Mouse (Mus musculus): Measurements from ENCODE around the gene Gm20696.

DNA sequence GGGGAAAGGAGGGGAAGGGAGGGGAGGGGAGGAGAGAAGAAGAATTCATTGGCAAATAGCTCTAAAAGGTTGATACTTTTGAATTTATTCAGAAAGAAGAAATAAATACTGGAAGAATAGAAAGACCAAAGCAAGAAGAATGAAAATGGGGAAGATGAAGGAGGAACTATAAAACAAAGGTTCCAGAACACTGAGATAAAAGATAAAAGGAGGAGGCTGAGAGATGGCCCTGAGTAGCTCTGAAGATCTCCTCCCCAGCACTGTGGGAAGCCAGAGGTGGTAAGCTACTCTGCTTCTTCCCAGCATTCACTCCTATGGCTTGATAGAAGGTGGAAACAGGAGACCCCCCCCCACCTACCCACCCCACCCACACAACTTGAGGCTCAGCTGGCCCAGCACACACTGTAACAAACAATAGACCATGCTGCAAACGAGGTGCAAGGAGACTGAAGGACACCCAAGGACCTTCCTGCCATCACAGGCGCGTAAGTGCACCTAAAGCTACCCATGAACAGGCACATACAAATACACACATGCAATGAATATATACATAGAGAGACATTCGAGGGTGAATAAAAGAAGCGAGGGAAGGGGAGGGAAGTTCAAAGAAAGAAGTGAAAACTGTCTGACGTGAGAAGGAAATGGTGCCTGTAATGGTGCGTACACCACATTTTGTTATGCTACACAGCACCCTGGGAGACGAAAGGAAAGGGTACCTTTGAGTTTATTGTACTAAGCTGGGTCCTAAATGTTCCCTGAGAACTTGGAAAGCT lies 344.3 kb downstream of the Gm20696 start:
- TF ChIP-seq CTCF (IDR thresholded peaks at IDR 0.05; ENCODE audit: extremely low read depth, insufficient read depth, low read length) (no peak), POLR2A (IDR thresholded peaks at IDR 0.05; ENCODE audit: extremely low read depth, insufficient read depth, low read length) (no peak)
